Mouse (Mus musculus): Measurements from ENCODE around the gene Aktip. TPM values are rescaled to one million over a fixed set of nuclear protein-coding genes. Genes with fewer than 3 reads are reported as not detected.

The Aktip gene
- total and polyA plus RNA-seq, 3 experiments: 9.3 to 13.4 (median 13.3) TPM

GRCm38 (mm10) chr8:91242721-91243120 is 42.9 kb upstream of the Aktip start:
- in situ Hi-C loops (cut with MboI; ENCODE audit: low pct_ligation_motif_present, low pct_unique_long_range_greater_than_20kb, low sequenced_read_pairs) (no loop called here), dilution Hi-C loops (cut with MboI; ENCODE audit: extremely low pct_ligation_motif_present, extremely low pct_unique_long_range_greater_than_20kb, low sequenced_read_pairs) (no loop called here)
- Histone ChIP-seq H3K4me3 (replicated peaks in 1 of 3; ENCODE audit: low read depth in 2 of 3, low read length in 2 of 3, poor library complexity in 1 of 3) (no peak overlapping the region), H3K9me3 (replicated peaks; ENCODE audit: low read length) (no peaks in the 10 kb centered on the region), H3K9ac (ENCODE audit: insufficient read depth, low read depth) (no peak overlapping the region), H3K27me3 (replicated peaks) (no peaks in the 10 kb centered on the region), H3K79me2 (replicated peaks; ENCODE audit: control insufficient read depth, extremely low read depth, insufficient read depth, poor library complexity, severe bottlenecking) (no peaks in the 10 kb centered on the region), H3K4me2 (ENCODE audit: insufficient read depth, low read depth, poor library complexity, severe bottlenecking) (no peak overlapping the region), H3K36me3 (replicated peaks in 1 of 2; ENCODE audit: control insufficient read depth in 1 of 2, insufficient read depth in 1 of 2, low read length in 1 of 2) (peaks cover 0 to 10% of the 10 kb centered on the region in 2 experiments), H3K27ac (ENCODE audit: insufficient read depth, low read depth) (no peak overlapping the region), H3K4me1 (ENCODE audit: control insufficient read depth in 1 of 2, insufficient read depth in 2 of 2) (peaks cover 0 to 18% of the 10 kb centered on the region in 2 experiments; a peak in 2 of 4 replicates)
- no peak for TF ChIP-seq ELF1 (IDR thresholded peaks at IDR 0.05; ENCODE audit: low read depth, low read length)
- DNase-seq (ENCODE audit: extremely low read depth): no peak

DNA sequence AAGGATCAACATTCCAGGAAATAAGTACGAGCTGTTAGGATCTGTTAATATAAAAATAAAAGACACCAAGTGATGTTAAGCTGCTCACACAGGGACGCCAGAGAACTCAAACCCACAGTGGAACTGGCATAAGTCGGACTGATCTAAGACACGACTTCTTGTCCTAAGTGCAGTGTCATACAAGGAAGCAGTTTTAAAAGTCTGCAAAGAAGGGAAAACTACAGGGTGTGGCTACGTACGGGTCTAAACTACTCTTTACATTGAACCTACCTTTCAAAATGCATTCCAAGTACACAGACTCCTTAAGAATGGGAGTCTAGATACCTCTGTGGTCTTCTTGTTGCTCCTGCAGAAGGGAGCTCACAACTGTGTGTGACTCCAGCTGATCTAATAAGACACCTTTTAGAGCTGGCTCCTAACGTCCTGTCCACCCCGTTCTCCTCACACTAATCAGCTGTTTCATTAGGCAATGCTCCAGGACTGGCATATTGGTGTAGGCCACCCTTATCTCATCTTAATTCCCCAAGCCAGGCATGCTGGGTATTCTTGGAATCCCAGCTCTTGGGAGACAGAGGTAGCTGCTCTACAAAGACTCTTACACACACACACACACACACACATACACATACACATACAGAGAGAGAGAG is 42.2 kb upstream of the Aktip start:
- no peak overlapping the region for H3K9ac ChIP-seq (ENCODE audit: insufficient read depth, low read depth)
- H3K4me2 ChIP-seq (ENCODE audit: insufficient read depth, low read depth, poor library complexity, severe bottlenecking): no peak overlapping the region
- no peak overlapping the region for H3K27ac ChIP-seq (ENCODE audit: insufficient read depth, low read depth)
- no peak overlapping the region for H3K4me3 ChIP-seq (replicated peaks in 1 of 3; ENCODE audit: low read depth in 2 of 3, low read length in 2 of 3, poor library complexity in 1 of 3)
- in situ Hi-C loops (cut with MboI; ENCODE audit: low pct_ligation_motif_present, low pct_unique_long_range_greater_than_20kb, low sequenced_read_pairs) (no loop called here), dilution Hi-C loops (cut with MboI; ENCODE audit: extremely low pct_ligation_motif_present, extremely low pct_unique_long_range_greater_than_20kb, low sequenced_read_pairs) (no loop called here)
- no peak for TF ChIP-seq HCFC1 (IDR thresholded peaks at IDR 0.05; ENCODE audit: low read depth, low read length)
- TF ChIP-seq E2F4 (IDR thresholded peaks at IDR 0.05; ENCODE audit: insufficient replicate concordance, low read depth, low read length): no peak
- no peak for TF ChIP-seq TBP (conservative IDR thresholded peaks at IDR 0.05; ENCODE audit: low read depth, low read length)
- no peak for TF ChIP-seq ELF1 (IDR thresholded peaks at IDR 0.05; ENCODE audit: low read depth, low read length)
- TF ChIP-seq GABPA (IDR thresholded peaks at IDR 0.05; ENCODE audit: insufficient replicate concordance, low read depth, low read length): no peak
- TF ChIP-seq ZMIZ1 (IDR thresholded peaks at IDR 0.05; ENCODE audit: low read depth, low read length): no peak
- TF ChIP-seq CHD2 (IDR thresholded peaks at IDR 0.05; ENCODE audit: low read length): no peak
- no peak for TF ChIP-seq USF1 (IDR thresholded peaks at IDR 0.05; ENCODE audit: low read depth, low read length)
- no peak for TF ChIP-seq MEF2A (IDR thresholded peaks at IDR 0.05; ENCODE audit: borderline replicate concordance, low read depth, low read length)
- no peak for TF ChIP-seq MYC (IDR thresholded peaks at IDR 0.05; ENCODE audit: low read depth, low read length)
- TF ChIP-seq NELFE (IDR thresholded peaks at IDR 0.05; ENCODE audit: low read depth, low read length): no peak
- TF ChIP-seq IRF4 (IDR thresholded peaks at IDR 0.05; ENCODE audit: low read depth, low read length): no peak
- no peak for TF ChIP-seq JUN (IDR thresholded peaks at IDR 0.05; ENCODE audit: insufficient read depth, low read depth, low read length)
- no peak for DNase-seq (ENCODE audit: extremely low read depth)
- H3K4me1 ChIP-seq (ENCODE audit: control insufficient read depth in 1 of 2, insufficient read depth in 2 of 2): peaks cover 0 to 18% of the 10 kb centered on the region in 2 experiments; a peak in 2 of 4 replicates
- no peaks in the 10 kb centered on the region for H3K27me3 ChIP-seq (replicated peaks)
- no peaks in the 10 kb centered on the region for H3K9me3 ChIP-seq (replicated peaks; ENCODE audit: low read length)
- H3K79me2 ChIP-seq (replicated peaks; ENCODE audit: control insufficient read depth, extremely low read depth, insufficient read depth, poor library complexity, severe bottlenecking): no peaks in the 10 kb centered on the region
- H3K36me3 ChIP-seq (replicated peaks in 1 of 2; ENCODE audit: control insufficient read depth in 1 of 2, insufficient read depth in 1 of 2, low read length in 1 of 2): peaks cover 0 to 7% of the 10 kb centered on the region in 2 experiments
